Mouse (Mus musculus) lung, embryonic 14.5 days (tissue): ENCODE results near the gene Myo9a. TPM values are rescaled to one million over a fixed set of nuclear protein-coding genes. Genes with fewer than 3 reads are reported as not detected.
"Not testable (repeated sequence)": the region's sequence is repeated elsewhere in the genome, so short reads cannot be mapped to it uniquely, and the experiment has no call there.

ENCODE experiments used
- ATAC-seq: fragments of 200-750 bp; cut with Nextera tagmentation; 2 replicates; pipeline ENCODE4 v1.8.0; 2017; ENCODE audit warnings: mild to moderate bottlenecking, moderate TSS enrichment, moderate library complexity; ENCODE audit not compliant: insufficient read depth
- DNase-seq: peaks from one replicate; pipeline ENCODE4 v3.0.0-alpha.2; 2015
- H3K27ac ChIP-seq: fragments of 300-500 bp; sonication (generic); 2 replicates; pipeline ENCODE4 v1.5.1; 2014; ENCODE audit warnings: low read depth, mild to moderate bottlenecking, moderate library complexity
- H3K27me3 ChIP-seq: fragments of 300-500 bp; sonication (generic); 2 replicates; pipeline ENCODE4 v1.6.1; 2014; ENCODE audit warnings: low read length, control low read depth; ENCODE audit not compliant: insufficient read depth
- H3K36me3 ChIP-seq: fragments of 300-500 bp; sonication (generic); 2 replicates; pipeline ENCODE4 v1.6.1; 2014; ENCODE audit warnings: control low read depth; ENCODE audit not compliant: insufficient read depth
- H3K4me1 ChIP-seq: fragments of 300-500 bp; sonication (generic); 2 replicates; pipeline ENCODE4 v1.6.1; 2014; ENCODE audit warnings: antibody characterized with exemption, control low read depth; ENCODE audit not compliant: insufficient read depth
- H3K4me2 ChIP-seq: fragments of 300-500 bp; sonication (generic); 2 replicates; pipeline ENCODE4 v1.6.1; 2014; ENCODE audit warnings: mild to moderate bottlenecking
- H3K4me3 ChIP-seq: fragments of 300-500 bp; sonication (generic); 2 replicates; pipeline ENCODE4 v1.5.1; 2014; ENCODE audit warnings: low read depth, low read length
- H3K9ac ChIP-seq: fragments of 300-500 bp; sonication (generic); 2 replicates; pipeline ENCODE4 v1.6.1; 2014
- H3K9me3 ChIP-seq: fragments of 300-500 bp; sonication (generic); 2 replicates; pipeline ENCODE4 v1.6.1; 2016; ENCODE audit warnings: low read depth, low read length, control low read depth
- CTCF ChIP-seq: IDR thresholded peaks from 2 replicates; pipeline ENCODE4 v1.5.1; 2016; ENCODE audit warnings: antibody characterized with exemption, low read depth
- WGBS: fragments of 180-500 bp; shearing (Covaris S2); extraction: QIAGEN DNeasy Blood & Tissue Kit; methylation state at CpG from one replicate; pipeline ENCODE4 v1.1.7; 2014; 5-methylcytosine and 5-hydroxymethylcytosine counted together
- polyA plus RNA-seq: library from polyadenylated mRNA; unstranded; fragments of >200 nt; fragmentation: Nextera tagmentation; extraction: Ambion mirVana; gene quantifications from 2 replicates; pipeline ENCODE4 v1.2.1, GENCODE M21; 2014

Gene Myo9a
- polyA plus RNA-seq, 1 experiment from 2014 or later: 17.6 TPM

- H3K27ac ChIP-seq: peak overlapping the region; percentile 33; the same call in 1 of the 2 replicates
- ATAC-seq (no peak), DNase-seq (no peak)
- peaks cover 6% of the 10 kb centered on the region for H3K4me1 ChIP-seq
- TF ChIP-seq CTCF: no peak
- 39% methylated on average over 3 of the region's 3 CpGs for WGBS
- no peaks in the 10 kb centered on the region for H3K27me3 ChIP-seq
- H3K4me3 ChIP-seq: no peak overlapping the region
- H3K9me3 ChIP-seq: no peaks in the 10 kb centered on the region
- H3K9ac ChIP-seq: no peak overlapping the region
- no peaks in the 10 kb centered on the region for H3K36me3 ChIP-seq
- no peak overlapping the region for H3K4me2 ChIP-seq
These were observed 204.5 kb downstream of the Myo9a start for GRCm38 (mm10) chr9:59955199-59955598.

- Histone ChIP-seq H3K4me2 (peak overlapping the region; percentile 26; the same call in 1 of the 2 replicates), H3K4me3 (no peak overlapping the region), H3K4me1 (peaks cover 6% of the 10 kb centered on the region), H3K9ac (no peak overlapping the region), H3K27me3 (no peaks in the 10 kb centered on the region), H3K36me3 (no peaks in the 10 kb centered on the region), H3K27ac (peak overlapping the region; percentile 33; the same call in 1 of the 2 replicates), H3K9me3 (no peaks in the 10 kb centered on the region)
- ATAC-seq: no peak
- WGBS: 51% methylated on average over 6 of the region's 6 CpGs
- DNase-seq: peak; percentile 32
- TF ChIP-seq CTCF: no peak
These were observed 205.0 kb downstream of the Myo9a start for GRCm38 (mm10) chr9:59955692-59956091.

DNA sequence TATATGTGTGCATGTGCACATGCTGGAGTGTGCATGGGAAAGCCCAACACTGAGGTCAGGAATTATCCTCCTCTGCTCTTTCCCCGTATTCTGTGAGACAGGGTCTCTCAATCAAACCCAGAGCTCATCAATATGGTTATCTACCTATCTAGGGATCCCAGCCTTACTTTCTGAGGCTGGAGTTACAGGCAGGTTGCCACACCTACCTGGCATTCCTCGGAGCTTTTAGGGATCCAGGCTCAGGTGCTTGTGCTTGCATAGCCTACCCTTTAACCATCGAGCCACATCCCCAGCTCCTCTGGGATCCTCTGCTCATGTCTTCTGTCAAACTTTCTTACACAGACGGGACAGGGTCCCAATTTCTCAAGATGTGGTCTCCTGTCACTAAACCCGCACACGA lies 205.8 kb downstream of the Myo9a start:
- Histone ChIP-seq H3K4me1 (peaks cover 6% of the 10 kb centered on the region), H3K36me3 (no peaks in the 10 kb centered on the region), H3K27me3 (no peaks in the 10 kb centered on the region), H3K4me3 (peak overlapping the region; percentile 22; the same call in 1 of the 2 replicates), H3K9me3 (no peaks in the 10 kb centered on the region), H3K4me2 (peak overlapping the region; percentile 26), H3K27ac (no peak overlapping the region), H3K9ac (no peak overlapping the region; the same call in 1 of the 2 replicates)
- ATAC-seq (no peak), DNase-seq (peak; percentile 39)
- WGBS: 16% methylated on average over 6 of the region's 6 CpGs
- TF ChIP-seq CTCF: no peak

GRCm38 (mm10) chr9:59958115-59958514 lies 207.4 kb downstream of the Myo9a start:
- not testable (repeated sequence) for H3K27ac ChIP-seq, H3K4me3 ChIP-seq, H3K9ac ChIP-seq, H3K27me3 ChIP-seq, H3K4me2 ChIP-seq, H3K36me3 ChIP-seq, H3K4me1 ChIP-seq, H3K9me3 ChIP-seq, DNase-seq, ATAC-seq
- 75% methylated on average over 1 of the region's 1 CpGs for WGBS

DNA sequence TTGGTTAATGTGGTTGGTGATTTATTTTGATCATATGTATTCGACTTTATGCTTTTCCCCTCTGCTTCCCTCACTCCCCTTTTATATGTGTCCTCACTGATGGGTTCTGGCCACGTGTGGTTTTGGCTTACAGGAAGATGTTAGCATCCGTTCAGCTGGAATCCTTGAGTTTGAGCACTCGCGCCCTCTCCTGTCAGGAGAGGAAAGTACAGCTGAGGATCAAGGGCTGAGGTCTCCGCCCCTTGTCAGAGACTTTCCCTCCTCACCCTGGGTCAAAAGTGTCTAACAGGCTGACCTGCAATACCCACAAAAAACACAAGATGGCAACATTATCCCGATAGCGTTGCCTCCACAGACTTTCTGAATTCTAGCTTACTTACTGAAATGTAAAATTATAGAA lies 208.6 kb downstream of the Myo9a start:
- Histone ChIP-seq H3K27me3 (no peaks in the 10 kb centered on the region), H3K9me3 (no peaks in the 10 kb centered on the region), H3K4me2 (no peak overlapping the region), H3K27ac (no peak overlapping the region), H3K36me3 (no peaks in the 10 kb centered on the region), H3K4me1 (peaks cover 6% of the 10 kb centered on the region), H3K9ac (no peak overlapping the region), H3K4me3 (no peak overlapping the region)
- WGBS: 1% methylated on average over 8 of the region's 8 CpGs
- TF ChIP-seq CTCF: peak; percentile 94
- DNase-seq (peak; percentile 98), ATAC-seq (peak; percentile 57)

GRCm38 (mm10) chr9:59960559-59960958 lies 209.9 kb downstream of the Myo9a start, which contains the start of gene Nr2e3:
Nr2e3 (minus strand) TSS chr9:59960659.
- ATAC-seq (no peak), DNase-seq (no peak)
- TF ChIP-seq CTCF: no peak
- no peak within 1 kb of the TSS for H3K4me2 ChIP-seq
- peaks cover 5% of the 10 kb centered on the region for H3K4me1 ChIP-seq
- H3K4me3 ChIP-seq: no peak within 1 kb of the TSS
- no peaks in the 10 kb centered on the region for H3K27me3 ChIP-seq
- H3K27ac ChIP-seq: no peak within 1 kb of the TSS
- 80% methylated on average over 10 of the region's 10 CpGs for WGBS
- H3K36me3 ChIP-seq: no peaks in the 10 kb centered on the region
- no peak within 1 kb of the TSS for H3K9ac ChIP-seq
- H3K9me3 ChIP-seq: no peaks in the 10 kb centered on the region

DNA sequence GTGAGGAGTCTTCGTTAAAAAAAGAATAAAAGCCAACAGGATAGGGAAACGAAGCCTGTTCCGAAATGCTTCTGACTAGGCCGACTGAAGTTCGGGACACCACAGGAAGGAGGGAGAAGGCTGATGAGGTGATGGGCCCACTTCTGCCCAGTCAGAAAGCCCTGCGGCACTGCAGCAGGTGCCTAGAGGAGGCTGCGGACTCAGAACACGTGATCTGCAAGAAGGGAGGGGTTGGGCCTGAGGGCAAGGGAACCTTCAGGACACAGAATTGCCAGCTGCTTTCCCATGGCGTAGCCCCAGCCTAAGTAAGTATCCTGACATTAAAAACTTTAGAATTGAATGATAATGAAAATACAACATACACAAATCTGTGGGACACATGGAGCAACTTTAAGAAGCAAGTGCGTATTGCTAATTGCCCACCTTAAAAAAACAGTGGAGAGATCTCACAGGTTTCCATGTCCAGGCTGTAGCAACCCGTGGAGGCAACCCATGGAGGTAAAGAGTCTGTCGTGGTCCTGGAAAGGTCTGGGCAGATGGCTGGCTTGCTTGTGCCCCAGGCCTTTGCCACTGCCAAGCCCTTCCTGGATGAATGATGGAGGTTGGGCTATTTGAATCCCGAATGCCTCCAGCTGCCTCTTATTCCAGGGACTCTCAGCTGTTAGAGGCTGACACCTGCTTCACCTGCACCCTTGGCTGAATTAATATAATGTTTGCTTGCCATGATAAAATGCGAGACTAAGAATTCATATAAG lies 210.7 kb downstream of the Myo9a start:
- H3K4me1 ChIP-seq: peaks cover 3% of the 10 kb centered on the region
- DNase-seq: no peak
- no peak overlapping the region for H3K4me2 ChIP-seq
- WGBS: 59% methylated on average over 14 of the region's 14 CpGs
- H3K9me3 ChIP-seq: no peaks in the 10 kb centered on the region
- H3K4me3 ChIP-seq: no peak overlapping the region
- H3K36me3 ChIP-seq: no peaks in the 10 kb centered on the region
- ATAC-seq: no peak
- H3K9ac ChIP-seq: no peak overlapping the region
- no peaks in the 10 kb centered on the region for H3K27me3 ChIP-seq
- no peak for TF ChIP-seq CTCF
- H3K27ac ChIP-seq: no peak overlapping the region
